Mouse (Mus musculus) stomach, postnatal 0 days (tissue): ENCODE measurements at regions not wholly inside any gene's neighbourhood (a gene's known extent, or its start where the extent isn't known, plus 50 kb on each side); places are given as distances from the start of the nearest gene placed in this dataset.

Experiments
- CTCF ChIP-seq: IDR thresholded peaks from 2 replicates; pipeline ENCODE4 v1.5.1; 2016; ENCODE audit warnings: antibody characterized with exemption, low read depth, mild to moderate bottlenecking, moderate library complexity
- EP300 ChIP-seq: optimal IDR thresholded peaks from 2 replicates; pipeline ENCODE3; 2016; ENCODE audit warnings: antibody characterized with exemption

- no peak for TF ChIP-seq EP300
- no peak for TF ChIP-seq CTCF
These were observed 180.4 kb upstream of the Frmd6 start for GRCm38 (mm10) chr12:70644910-70645309.
